Mouse (Mus musculus): ENCODE results near the gene Gm10358. TPM values are rescaled to one million over a fixed set of nuclear protein-coding genes. Genes with fewer than 3 reads are reported as not detected.
"Not testable (repeated sequence)": the region's sequence is repeated elsewhere in the genome, so short reads cannot be mapped to it uniquely, and the experiment has no call there.

Gm10358 gene
- total RNA-seq (2021), result under 1 TPM; 0.33 to 0.50 TPM
- long read RNA-seq, experiment 1, partial matches to known transcripts, result 0 of 1 reads
- long read RNA-seq, experiment 1, other reads (novel, unspliced or antisense), result 0 of 1 reads
- long read RNA-seq, experiment 2, partial matches to known transcripts, result 0 of 1 reads
- long read RNA-seq, experiment 2, other reads (novel, unspliced or antisense), result 0 of 1 reads

- DNase-seq, result no peak
These were observed at the start of gene Gm10358 for GRCm38 (mm10) chr8:75406489-75406888. Gene Gm10358, minus strand, starts transcription at chr8:75406589.

GRCm38 (mm10) chr8:75448394-75448793 lies 42.0 kb upstream of the Gm10358 start, which contains the start of gene Iqcm:
Gene Iqcm, plus strand, starts transcription at chr8:75448694.
- DNase-seq, result no peak

- DNase-seq, result not testable (repeated sequence)
These were observed 9.3 kb upstream of the Gm10358 start for GRCm38 (mm10) chr8:75415696-75416095.

- DNase-seq, result no peak
These were observed 21.6 kb downstream of the Gm10358 start for GRCm38 (mm10) chr8:75384770-75385290.

- DNase-seq, result no peak
These were observed 30.8 kb downstream of the Gm10358 start for GRCm38 (mm10) chr8:75375530-75376123.

GRCm38 (mm10) chr8:75372006-75372405 lies 34.4 kb downstream of the Gm10358 start:
- no peak for DNase-seq

Other genes with a start within 250 kb of the Gm10358 start
- gene Rasd2, start 192.6 kb downstream of the Gm10358 start, total RNA-seq (2021), result 1 to 10 TPM; 1.4 TPM
- not detected for gene Iqcm, start 42.1 kb upstream of the Gm10358 start, total RNA-seq (2021)

All from gastrocnemius, postnatal 10 days (tissue).